Mouse (Mus musculus): ENCODE data around the gene Dirc2. TPM values are rescaled to one million over a fixed set of nuclear protein-coding genes. Genes with fewer than 3 reads are reported as not detected.

Gene Dirc2
- total RNA-seq, 2 experiments from 2014 or later = 88.5 to 94.6 TPM

DNA sequence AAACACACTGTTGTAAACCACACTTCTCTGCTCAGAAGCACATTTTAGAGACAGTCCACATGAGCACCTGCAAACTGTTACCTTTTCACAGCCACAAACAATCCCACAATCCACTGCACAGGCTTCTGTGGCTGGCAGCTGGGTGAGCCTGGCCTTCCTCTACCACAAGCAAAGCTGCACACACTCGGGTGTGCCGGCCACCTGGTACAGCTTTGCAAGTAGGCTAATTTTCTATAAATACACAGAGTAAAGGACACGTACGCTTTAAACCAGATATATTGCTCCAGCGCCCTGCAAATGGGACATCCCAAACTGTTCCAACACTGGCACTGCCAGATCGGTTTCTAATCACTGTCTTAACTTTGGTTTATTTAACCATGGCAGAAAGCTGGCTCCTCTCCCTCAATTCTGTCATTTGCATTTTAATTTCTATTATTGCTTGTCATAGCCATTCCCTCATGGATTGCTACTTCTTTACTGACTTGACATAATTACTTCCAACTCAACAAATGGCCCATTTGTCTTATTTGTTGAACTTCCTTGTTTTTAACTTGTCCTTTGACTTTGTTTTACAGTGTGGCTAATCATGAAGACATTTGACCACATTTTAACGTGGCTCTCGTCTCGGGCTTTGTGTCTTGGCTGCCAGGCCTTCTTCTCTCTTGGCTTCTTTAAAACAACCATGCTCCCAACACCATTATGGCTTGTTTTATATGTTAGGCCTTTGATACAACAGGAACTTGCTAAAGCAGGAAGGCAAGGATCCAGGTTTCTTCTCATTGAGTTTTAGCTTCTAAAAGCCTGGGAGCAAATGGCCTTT is 21.5 kb downstream of the Dirc2 start:
- intact Hi-C loops (cut with DNase I) = no loop called here
- DNase-seq (ENCODE audit: extremely low spot score in 1 of 2, low spot score in 2 of 2) = no peak

DNA sequence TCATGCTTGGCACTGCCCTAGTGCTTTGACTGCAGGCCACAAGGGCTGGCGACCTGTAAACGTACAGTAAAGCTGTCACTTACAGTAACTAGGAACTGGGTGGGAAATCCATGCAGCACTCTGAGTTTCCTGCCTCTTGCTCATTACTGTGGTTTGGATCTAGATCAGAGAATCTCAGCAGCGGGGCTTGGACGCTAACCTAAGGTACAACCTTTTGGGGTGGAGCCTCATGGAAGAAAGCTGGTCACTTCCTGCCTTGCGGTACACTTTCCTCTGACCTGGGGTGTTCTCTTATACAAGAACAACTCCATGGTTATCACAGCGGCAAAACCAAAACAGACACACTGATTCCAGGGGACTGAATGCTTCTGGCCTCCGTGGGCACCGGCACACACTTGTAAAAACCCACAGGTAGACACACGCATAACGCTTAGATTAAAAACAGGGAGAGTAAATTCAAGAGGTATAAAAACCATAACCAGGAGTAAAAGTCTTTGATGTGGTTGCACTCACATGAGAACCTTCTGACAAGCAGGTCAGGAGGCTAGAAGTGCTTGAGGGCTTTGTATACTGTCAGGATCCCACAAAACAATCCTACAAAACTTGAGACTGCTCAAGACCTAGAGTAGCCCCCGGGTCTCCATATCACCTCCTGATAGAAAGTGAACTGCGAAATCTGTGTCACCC is 26.8 kb downstream of the Dirc2 start:
- intact Hi-C loops (cut with DNase I) = no loop called here
- no peak for DNase-seq (ENCODE audit: extremely low spot score in 1 of 2, low spot score in 2 of 2)

DNA sequence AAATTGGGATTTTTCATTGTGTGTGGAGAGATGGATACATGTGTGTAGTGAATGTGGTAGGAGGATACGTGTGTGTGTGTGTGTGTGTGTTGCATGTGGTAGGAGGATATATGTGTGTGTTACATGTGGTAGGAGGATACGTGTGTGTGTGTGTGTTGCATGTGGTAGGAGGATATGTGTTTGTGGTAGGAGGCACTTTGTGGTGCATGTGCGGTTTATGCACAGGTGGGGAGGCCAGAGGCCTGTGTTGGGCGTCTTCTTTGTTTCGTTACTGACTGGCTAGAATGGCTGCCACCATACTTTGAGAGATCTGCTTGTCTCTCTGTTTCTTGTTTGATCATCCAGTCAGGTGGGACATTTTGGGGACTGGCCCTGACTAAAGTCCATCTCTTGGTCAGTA is 27.5 kb downstream of the Dirc2 start:
- intact Hi-C loops (cut with DNase I) = no loop called here
- DNase-seq (ENCODE audit: extremely low spot score in 1 of 2, low spot score in 2 of 2) = no peak

DNA sequence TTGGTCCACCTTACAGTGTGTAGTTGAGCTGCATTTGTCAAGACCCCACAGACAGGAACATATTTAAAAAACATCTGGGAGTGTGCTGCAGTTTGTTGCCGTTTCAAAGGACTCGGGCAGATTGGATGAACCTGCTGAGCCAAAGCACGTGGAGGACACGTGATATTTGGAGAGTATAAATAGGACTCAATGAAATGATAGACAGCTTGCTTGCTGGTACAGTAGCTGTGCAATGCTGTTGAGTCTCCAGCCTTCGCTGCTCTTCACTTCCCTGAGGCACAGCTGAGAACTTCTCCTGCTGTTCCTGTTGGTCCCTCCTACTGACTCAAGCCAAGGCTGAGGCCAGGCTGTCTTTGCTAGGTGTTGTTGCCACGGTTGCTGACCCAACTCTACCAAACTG is 28.2 kb downstream of the Dirc2 start:
- no peak for DNase-seq (ENCODE audit: extremely low spot score in 1 of 2, low spot score in 2 of 2)
- intact Hi-C loops (cut with DNase I) = no loop called here

DNA sequence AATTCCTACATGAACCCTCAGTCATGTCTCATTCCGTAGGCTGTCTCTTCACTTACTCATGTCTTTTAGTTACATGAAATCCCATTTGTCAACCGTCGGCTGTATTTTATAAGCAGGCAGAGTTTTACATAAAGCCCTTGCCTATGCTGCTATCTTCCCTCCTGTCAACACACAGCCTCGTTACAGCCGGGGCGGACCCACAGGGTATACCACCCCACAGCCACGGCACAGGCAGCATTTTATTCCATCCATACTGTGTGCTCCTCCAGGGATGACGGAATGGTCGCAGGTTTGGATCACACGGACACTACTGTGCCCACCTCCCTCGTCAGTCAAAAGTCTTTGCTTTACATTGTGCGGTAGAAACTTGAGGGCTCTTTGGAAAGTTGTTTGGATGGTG is 28.8 kb downstream of the Dirc2 start:
- no peak for DNase-seq (ENCODE audit: extremely low spot score in 1 of 2, low spot score in 2 of 2)
- intact Hi-C loops (cut with DNase I) = no loop called here

DNA sequence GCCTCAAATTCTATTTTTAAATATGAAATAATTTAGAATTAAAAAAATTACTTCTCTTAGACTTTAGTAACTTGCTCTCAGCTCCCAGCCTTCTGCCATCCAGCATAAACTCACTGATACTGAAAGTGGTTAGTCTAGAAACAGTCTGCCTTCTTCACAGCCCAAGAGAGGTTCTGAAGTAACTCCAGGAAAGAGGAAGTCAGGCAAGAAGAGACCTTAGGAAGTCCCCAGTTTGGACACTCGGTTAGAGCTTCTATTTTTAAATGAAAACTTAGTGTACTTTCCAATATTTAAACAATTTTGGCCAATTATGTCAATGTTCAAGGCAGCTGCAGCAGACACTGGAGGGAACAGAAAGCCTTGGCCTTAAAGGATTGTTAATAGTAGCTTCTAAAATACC is 29.6 kb downstream of the Dirc2 start:
- DNase-seq (ENCODE audit: extremely low spot score in 1 of 2, low spot score in 2 of 2) = no peak
- intact Hi-C loops (cut with DNase I) = no loop called here

DNA sequence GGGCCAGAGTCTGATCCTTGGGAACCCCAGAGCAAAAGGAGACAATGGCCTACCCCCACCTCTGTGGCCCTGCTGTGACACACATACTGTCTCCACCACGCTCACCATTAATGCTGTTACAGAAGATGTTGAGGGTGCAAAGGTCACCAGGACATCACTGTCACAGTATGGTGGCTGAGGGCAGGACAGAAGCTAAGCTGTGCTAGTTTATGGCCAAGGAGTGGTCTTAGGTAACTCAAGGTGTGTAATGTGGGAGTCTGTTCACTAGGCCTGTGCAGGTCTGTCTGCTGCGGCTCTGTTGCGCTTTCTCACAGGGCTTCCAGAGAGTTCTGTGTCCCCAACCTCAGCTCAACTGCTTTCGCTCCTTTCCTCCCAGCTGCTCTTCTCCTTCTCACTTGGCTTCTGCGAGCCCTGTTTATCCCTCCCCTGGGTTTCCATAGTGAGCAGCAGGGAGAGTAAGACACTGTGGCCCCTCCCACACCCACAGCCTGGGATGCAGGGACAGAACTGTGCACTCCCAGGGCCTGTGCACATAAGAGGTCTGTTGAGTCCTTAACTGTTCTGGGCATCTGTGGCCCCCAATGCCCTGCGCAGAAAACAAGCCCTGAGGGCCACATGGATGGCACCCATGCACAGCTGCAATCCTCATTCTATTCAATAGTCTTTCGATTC is 30.9 kb downstream of the Dirc2 start:
- no peak for DNase-seq (ENCODE audit: extremely low spot score in 1 of 2, low spot score in 2 of 2)
- intact Hi-C loops (cut with DNase I) = no loop called here

DNA sequence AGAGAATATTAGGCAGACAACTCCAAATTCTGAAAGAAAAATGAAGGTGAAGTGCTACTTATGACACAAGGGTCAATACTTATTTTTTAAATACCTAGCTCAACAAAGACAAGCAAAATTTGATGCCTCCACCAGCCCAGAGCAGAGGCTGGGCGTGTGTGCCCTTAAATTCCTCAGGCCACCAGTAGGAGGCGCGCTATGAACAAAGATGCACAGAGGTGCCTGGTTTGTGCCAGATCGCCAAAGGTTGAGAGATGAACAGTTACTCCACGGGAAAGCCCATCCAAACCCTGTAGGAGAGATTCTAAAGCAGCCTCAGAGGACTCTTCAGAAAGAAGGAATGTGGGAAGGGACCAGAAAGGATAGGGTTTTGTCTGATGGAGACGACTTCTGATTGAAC is 35.1 kb downstream of the Dirc2 start:
- intact Hi-C loops (cut with DNase I) = loop anchor here (5.0 kb wide), 1 partner anchor 83 kb away; no protein-coding TSS in a partner anchor
- peak in 1 of 2 experiments; percentile 64 for DNase-seq (ENCODE audit: extremely low spot score in 1 of 2, low spot score in 2 of 2)

DNA sequence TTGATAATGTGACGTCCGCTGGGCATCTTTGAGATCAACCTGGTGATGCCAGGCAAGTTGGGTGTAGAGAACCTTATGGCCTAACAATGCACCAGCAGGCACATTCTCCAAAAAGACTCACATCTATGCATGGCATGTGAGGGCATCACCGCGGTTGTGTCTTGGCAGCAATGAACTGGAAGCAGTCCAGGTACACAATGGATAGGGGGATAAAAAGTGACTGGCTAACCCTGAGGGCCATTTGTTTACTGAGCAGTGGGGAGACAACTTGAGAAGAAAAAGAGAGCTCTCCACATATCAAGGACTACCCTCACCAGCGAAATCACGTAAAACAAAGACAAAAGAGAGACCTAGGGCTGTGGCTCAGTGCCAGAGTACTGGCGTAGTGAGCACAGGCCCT is 37.1 kb downstream of the Dirc2 start:
- intact Hi-C loops (cut with DNase I) = loop anchor here (5.0 kb wide), 1 partner anchor 85 kb away; no protein-coding TSS in a partner anchor
- DNase-seq (ENCODE audit: extremely low spot score in 1 of 2, low spot score in 2 of 2) = no peak

DNA sequence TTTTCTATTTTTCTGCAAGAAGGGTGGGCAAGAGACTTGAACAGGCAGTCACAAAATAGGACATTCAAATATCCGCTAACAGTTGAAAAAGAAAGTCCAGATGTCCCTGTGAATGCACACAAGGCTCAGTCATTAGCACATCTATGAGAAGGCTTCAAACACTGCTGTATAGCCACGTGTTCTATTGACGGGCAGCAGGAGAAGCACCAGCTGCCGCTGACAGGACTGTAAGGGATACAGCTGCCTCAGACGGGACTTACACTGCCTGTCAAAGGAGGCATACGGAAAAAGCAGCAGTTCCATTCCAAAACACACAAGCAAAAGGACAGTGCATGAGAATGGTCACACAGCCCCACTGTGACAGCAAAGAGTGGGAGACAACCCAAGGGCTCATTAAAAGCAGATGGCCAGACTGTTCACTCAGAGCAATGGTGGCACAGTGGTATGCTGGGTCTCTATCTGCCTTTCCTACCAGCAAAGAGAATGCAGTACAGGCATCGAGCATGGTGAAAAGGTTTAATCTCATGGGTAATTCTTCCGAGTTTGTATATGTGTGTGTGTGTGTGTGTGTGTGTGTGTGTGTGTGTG is 39.9 kb downstream of the Dirc2 start:
- DNase-seq (ENCODE audit: extremely low spot score in 1 of 2, low spot score in 2 of 2) = peak in 1 of 2 experiments; percentile 27
- intact Hi-C loops (cut with DNase I) = no loop called here

DNA sequence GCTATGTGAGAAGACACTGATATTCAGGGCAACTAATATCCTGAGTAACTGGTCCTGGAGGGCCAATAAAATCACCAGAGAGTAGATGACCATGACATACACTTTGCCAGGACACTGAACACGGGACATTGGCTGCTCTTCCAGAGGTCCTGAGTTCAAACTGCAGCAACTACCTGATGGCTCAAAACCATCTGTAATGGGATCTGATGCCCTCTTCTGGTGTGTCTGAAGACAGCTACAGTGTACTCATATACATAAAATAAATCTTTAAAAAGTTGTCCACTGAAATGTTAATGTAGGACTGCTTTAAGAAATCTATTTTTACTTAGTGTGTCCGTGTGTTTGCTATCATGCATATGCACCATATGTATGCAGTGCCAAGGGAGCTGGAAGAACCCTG is 42.6 kb downstream of the Dirc2 start:
- intact Hi-C loops (cut with DNase I) = no loop called here

DNA sequence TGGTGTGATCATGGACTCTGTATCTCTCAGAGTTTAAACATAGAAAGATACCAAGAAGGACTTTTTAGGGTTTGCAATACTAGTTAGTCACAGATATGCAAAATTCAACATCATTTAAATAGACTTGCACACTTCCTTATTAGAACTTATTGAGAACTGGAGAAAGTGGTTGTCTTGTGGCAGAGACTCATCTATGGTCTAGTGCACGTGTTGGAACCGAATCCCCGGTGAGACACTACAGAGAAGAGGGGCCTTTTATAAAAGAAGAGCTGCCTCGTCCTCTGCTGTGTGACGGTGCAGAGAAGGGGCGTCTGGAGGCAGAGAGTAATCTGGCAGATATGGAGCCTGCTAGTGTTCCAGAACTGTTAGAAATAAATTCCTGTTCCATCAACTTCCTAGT is 44.6 kb downstream of the Dirc2 start:
- intact Hi-C loops (cut with DNase I) = no loop called here
- no peak for DNase-seq (ENCODE audit: extremely low spot score in 1 of 2, low spot score in 2 of 2)

More for the DNA sequence above, 42.6 kb downstream of the Dirc2 start:
- no peak for DNase-seq (ENCODE audit: extremely low spot score in 1 of 2, low spot score in 2 of 2)

DNA sequence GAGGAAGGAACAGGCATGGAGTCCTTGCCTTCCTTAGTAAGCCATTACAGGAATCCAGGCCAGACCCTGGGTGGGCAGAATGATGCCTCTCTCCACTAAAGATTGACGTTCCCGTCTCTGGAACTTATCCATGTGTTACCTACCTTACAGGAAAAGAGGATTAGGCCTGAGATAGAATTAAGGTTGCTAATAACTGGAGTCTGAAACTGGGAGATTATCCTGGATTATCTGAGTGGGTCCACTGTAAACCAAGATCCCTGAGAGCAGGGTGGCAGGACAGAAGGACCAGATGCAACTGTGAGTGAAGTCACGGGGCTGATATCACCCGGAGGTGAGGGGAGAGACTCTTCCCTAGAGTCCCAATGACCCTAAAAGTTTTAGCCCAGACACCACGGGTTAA is 51.4 kb downstream of the Dirc2 start:
- intact Hi-C loops (cut with DNase I) = no loop called here
- no peak for DNase-seq (ENCODE audit: extremely low spot score in 1 of 2, low spot score in 2 of 2)

DNA sequence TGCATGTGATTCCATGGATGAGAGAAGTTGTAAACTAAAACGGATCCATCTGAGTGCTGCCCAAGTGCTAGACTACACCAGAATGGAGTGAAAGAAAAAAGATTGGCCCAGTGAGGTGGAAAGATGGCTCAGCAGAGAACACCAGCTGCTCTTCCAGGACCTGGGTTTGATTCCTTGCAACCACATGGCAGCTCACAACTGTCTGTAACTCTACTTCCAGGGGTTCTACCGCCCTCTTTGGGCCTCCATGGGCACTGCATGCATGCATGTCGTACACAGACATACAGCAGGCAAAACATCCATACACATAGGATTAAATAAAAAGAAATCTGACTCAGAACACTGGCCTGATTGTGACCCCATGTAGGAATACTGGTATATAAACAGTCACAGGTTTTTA is 52.9 kb downstream of the Dirc2 start:
- intact Hi-C loops (cut with DNase I) = no loop called here
- DNase-seq (ENCODE audit: extremely low spot score in 1 of 2, low spot score in 2 of 2) = no peak

DNA sequence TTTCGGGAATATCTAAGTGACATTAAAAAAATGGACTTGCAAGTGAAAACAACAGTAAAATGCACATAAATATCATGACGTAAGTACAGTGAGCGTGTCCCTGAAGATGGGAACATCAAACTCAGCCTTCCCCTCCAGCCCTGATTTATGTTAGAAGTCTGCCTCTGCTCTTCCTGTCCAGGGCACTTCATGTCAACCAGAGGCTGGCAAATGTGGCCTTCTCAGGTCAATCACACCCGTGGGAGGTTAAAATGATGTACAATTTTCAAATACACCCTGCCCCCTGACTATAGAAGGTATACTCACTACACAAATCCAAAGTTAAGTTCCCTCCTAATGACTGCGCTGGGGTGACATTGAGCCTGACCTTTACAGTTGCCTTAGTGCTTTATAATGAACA is 53.4 kb downstream of the Dirc2 start:
- intact Hi-C loops (cut with DNase I) = no loop called here

DNA sequence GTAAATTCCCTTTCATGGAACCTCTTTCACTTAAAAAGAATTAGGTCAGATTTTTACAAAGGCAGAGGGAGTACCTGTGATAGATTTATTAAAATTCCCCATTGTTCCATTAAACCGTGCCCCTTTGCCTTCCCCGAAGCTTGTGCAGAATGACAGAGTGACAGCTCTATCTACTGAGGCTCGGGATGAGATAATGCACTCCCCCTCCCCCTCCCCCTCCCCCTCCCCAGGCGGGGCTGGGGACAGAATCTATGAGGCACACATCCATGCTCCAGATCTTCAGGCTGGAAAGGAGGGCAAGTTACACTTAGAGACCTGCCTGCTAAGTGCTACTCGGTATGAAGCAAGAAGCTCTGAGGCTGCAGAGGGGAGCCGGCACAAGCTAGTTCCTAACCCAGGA is 53.8 kb downstream of the Dirc2 start:
- intact Hi-C loops (cut with DNase I) = no loop called here
- no peak for DNase-seq (ENCODE audit: extremely low spot score in 1 of 2, low spot score in 2 of 2)

More for the DNA sequence above, 53.4 kb downstream of the Dirc2 start:
- no peak for DNase-seq (ENCODE audit: extremely low spot score in 1 of 2, low spot score in 2 of 2)

DNA sequence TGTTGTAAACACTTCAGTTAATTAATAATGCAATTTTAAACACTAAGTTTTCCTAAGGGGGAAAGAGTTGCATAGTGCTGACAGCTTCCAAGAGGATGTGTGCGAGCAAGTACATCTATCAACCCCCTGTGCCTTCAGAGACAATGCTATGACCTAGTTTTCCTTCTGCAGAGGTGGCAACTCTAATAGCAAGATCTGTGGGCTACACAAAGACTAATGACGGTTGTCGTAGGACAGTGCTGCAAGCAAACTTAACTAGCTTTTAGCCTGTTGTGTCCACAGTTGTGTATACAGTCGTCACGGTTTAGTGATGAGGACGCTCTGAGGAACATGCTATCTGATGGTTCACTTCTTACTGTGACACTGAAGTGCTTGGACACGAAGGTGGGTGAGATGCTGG is 54.5 kb downstream of the Dirc2 start:
- DNase-seq (ENCODE audit: extremely low spot score in 1 of 2, low spot score in 2 of 2) = no peak
- intact Hi-C loops (cut with DNase I) = no loop called here

DNA sequence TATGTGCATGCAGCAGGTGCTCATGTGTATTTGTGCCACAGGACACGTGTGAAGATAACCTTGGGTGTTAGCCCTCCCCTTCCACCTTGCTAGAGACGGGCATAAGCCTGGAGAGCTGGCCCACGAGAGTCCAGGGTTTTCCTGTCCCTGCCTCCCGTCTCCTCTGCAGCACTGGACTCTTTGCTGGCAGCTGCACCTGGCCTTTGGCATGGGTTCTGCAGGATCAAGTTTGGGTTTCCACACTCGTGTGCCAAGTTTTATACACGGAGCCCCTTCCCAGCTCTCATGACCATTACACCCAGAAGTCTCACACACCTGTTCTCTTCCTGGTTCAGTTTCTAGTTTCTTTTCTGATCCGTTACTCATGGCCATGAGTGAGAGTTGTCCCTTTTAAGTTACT is 55.5 kb downstream of the Dirc2 start:
- intact Hi-C loops (cut with DNase I) = no loop called here
- DNase-seq (ENCODE audit: extremely low spot score in 1 of 2, low spot score in 2 of 2) = no peak

DNA sequence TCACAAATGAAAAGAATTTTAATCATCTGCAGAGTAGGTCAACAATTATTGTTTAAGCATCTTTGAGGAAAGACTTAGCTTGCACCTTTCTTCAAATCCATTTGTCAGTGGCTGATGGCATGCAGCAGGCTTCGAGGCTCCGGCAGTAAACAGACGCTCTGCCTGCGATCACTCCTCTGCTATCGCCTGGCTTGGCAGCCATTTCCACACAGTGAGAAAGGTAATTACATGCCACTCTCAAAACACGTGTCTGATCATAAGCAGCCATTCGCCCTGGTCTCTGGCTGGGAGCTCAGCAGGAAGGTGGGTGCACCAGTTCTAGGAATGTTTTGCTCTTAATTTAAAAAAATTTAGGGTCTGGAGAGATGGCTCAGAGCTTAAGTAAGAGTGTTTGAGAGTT is 58.2 kb downstream of the Dirc2 start:
- intact Hi-C loops (cut with DNase I) = no loop called here
- DNase-seq (ENCODE audit: extremely low spot score in 1 of 2, low spot score in 2 of 2) = no peak

DNA sequence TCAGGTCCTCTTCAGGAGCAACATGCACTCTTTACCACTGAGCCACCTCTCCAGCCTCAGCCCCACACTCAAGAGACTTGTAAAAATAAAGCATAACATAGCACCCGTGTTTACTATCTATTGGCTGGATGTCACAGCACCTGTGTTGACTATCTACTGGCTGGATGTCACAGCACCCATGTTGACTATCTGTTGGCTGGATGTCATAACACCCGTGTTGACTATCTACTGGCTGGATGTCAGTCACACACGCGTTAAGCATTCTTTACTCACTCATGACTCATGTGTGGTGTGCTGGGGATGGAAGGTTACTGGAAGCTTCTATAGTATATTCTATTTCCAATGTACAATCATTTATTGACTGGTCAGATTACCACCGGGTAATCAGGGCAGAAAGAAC is 62.2 kb downstream of the Dirc2 start:
- intact Hi-C loops (cut with DNase I) = no loop called here
- DNase-seq (ENCODE audit: extremely low spot score in 1 of 2, low spot score in 2 of 2) = no peak

Data from left cerebral cortex, postnatal 10 days (tissue).